Mouse (Mus musculus) sigmoid colon, adult 10 weeks (tissue): ENCODE results near the gene Psmc4. TPM values are rescaled to one million over a fixed set of nuclear protein-coding genes. Genes with fewer than 3 reads are reported as not detected.

ENCODE experiments used
- polyA plus RNA-seq: library from polyadenylated mRNA; stranded (reverse); fragments of 350-450 nt; fragmentation: Illumina TruSeq; extraction: RNeasy Lipid Tissue Mini Kit (QIAGEN cat#74804); gene quantifications from one replicate; pipeline ENCODE4 v1.2.3, GENCODE M21; 2014; ENCODE audit warnings: low read depth, low replicate concordance

Psmc4 gene
- 20.4 TPM for polyA plus RNA-seq

DNA sequence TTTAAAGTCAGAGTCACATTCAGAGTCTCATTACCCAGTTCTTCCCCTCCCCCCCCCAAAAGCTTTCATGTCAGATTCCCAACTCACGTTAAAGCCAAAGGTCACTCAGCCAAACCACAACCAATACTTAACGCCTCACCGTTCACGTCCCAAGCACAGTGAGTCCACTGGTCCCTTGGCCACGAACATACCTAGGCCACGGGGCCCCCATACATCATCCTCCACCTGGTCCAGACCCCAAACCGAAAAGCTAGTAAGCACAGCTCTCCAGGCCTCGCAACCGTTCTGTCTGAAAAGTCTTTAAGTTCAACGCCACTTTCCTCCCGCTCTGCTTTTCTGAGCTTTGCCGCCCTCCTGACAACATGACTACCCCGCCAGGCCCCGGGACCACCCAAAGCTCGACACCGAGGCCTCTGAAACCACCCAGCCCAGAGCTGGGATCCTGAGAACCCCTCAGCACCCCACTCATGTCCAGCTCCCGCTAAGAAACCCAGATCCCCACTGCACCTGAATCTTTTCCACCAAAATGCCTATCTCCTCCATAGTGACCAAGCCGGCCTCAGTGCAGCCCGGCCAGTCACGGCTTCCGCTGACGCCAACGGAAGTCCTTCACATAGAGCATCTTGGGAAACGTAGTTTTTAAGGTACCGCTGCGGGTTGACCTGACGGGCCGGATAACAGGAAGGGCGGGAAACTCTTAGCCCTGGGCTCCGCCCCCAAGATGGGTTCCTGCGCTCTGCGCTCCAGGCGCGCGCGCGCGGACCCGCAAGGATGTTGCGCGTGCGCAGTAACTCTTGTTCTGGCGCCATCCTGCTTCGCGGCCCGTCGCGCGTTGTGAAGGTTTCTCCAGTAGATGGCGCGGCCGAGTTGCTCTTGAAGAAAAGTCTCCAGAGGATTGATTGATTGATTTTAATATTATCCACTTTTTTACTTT lies at the start of gene Psmc4:
TSS of gene Psmc4 (minus strand) at position 626 of the 934 bp plus-strand sequence.

GRCm38 (mm10) chr7:28070531-28071298 lies 20.8 kb upstream of the Psmc4 start, which contains the start of gene Fcgbp:
TSS of gene Fcgbp (plus strand) at chr7:28071236.

GRCm38 (mm10) chr7:28013549-28014444 lies 36.1 kb downstream of the Psmc4 start, which contains the start of gene Zfp850:
TSS of gene Zfp850 (minus strand) at chr7:28014115.

Other genes with a start within 250 kb of the Psmc4 start
- gene Zfp626, start 242.9 kb downstream of the Psmc4 start, polyA plus RNA-seq, result 23.8 TPM
- gene Zfp59, start 211.5 kb downstream of the Psmc4 start, polyA plus RNA-seq, result 14.1 TPM
- 9.9 TPM for gene Zfp607a, start 192.6 kb downstream of the Psmc4 start, polyA plus RNA-seq
- gene Zfp974, start 120.6 kb downstream of the Psmc4 start, polyA plus RNA-seq, result 23.0 TPM
- gene Zfp780b, start 70.9 kb downstream of the Psmc4 start, polyA plus RNA-seq, result 23.5 TPM
- 6.7 TPM for gene Zfp850, start 36.0 kb downstream of the Psmc4 start, polyA plus RNA-seq
- gene Fcgbp, start 21.1 kb upstream of the Psmc4 start, polyA plus RNA-seq, result 68.4 TPM
- gene 9530053A07Rik, start 79.4 kb upstream of the Psmc4 start, polyA plus RNA-seq, result not detected
- 9.5 TPM for gene Fbl, start 119.6 kb upstream of the Psmc4 start, polyA plus RNA-seq
- 0.35 TPM for gene Dyrk1b, start 129.4 kb upstream of the Psmc4 start, polyA plus RNA-seq
- 3.2 TPM for gene Eid2, start 217.8 kb upstream of the Psmc4 start, polyA plus RNA-seq
- gene Eid2b, start 227.6 kb upstream of the Psmc4 start, polyA plus RNA-seq, result 7.4 TPM
- gene Selenov, start 241.1 kb upstream of the Psmc4 start, polyA plus RNA-seq, result not detected